Mouse (Mus musculus): ENCODE results near the gene Olfr224. TPM values are rescaled to one million over a fixed set of nuclear protein-coding genes. Genes with fewer than 3 reads are reported as not detected.

The Olfr224 gene
- polyA plus RNA-seq, 1 experiment: not detected

DNA sequence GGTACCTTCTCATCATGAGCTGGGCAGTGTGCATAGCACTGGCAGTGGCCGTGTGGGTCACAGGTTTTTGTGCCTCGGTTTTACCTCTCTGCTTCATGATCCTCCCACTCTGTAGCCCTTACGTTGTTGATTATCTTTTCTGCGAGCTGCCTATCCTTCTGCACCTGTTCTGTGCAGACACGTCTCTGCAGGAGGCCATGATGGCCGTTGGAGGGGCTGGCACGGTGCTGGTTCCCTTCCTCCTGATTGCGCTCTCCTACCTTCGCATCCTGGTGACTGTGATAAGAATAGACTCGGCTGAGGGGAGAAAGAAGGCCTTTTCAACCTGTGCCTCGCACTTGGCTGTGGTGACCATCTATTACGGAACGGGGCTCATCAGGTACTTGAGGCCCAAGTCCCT, 27.5 kb upstream of the Olfr224 start:
- no peaks in the 10 kb centered on the region for H3K36me3 ChIP-seq (ENCODE audit: control insufficient read depth, insufficient read depth, low read length, poor library complexity, severe bottlenecking)
- H3K9me3 ChIP-seq (replicated peaks; ENCODE audit: control insufficient read depth, insufficient read depth, low read length, poor library complexity, severe bottlenecking): no peaks in the 10 kb centered on the region
- TF ChIP-seq EP300 (IDR thresholded peaks at IDR 0.05; ENCODE audit: insufficient read depth, low read depth, low read length): no peak
- no peak for TF ChIP-seq POLR2A (IDR thresholded peaks at IDR 0.05; ENCODE audit: insufficient read depth, low read length)
- TF ChIP-seq CTCF (IDR thresholded peaks at IDR 0.05; ENCODE audit: low read depth, low read length): no peak
- H3K4me1 ChIP-seq (ENCODE audit: control insufficient read depth, insufficient read depth, low read length): no peaks in the 10 kb centered on the region
- no peak overlapping the region for H3K9ac ChIP-seq (ENCODE audit: low read depth, poor library complexity, severe bottlenecking)
- H3K4me3 ChIP-seq (ENCODE audit: low read depth, low read length): no peak overlapping the region
- H3K27me3 ChIP-seq (ENCODE audit: control insufficient read depth, insufficient read depth, low read length, poor library complexity, severe bottlenecking): no peaks in the 10 kb centered on the region; the same call in 1 of the 2 replicates
- H3K27ac ChIP-seq (ENCODE audit: insufficient read depth, low read length): no peak overlapping the region

DNA sequence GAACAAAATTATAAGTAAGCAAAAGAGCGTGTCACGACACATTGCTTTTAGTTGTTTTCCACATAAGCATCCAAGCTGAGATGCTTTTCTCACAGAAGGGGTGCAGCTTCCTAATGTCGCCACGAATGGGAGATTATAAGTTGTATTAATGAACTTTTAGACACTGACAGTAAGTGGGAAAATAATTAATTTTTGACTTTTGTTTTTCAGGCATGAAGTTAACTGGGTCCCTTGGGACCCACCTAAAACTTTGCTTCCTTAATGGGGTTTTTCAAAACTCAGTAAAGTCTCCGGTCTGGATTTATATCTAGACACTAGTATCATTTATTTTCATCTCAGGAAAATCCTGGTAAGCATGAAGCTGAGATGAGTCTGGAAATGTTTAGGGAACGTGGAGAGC, 24.5 kb upstream of the Olfr224 start, which contains the start of gene Olfr324:
TSS of gene Olfr324 (plus strand) at position 301 of the 400 bp plus-strand sequence.
- no peak for TF ChIP-seq CTCF (IDR thresholded peaks at IDR 0.05; ENCODE audit: low read depth, low read length)
- TF ChIP-seq EP300 (IDR thresholded peaks at IDR 0.05; ENCODE audit: insufficient read depth, low read depth, low read length): no peak
- TF ChIP-seq POLR2A (IDR thresholded peaks at IDR 0.05; ENCODE audit: insufficient read depth, low read length): no peak
- H3K9ac ChIP-seq (ENCODE audit: low read depth, poor library complexity, severe bottlenecking): no peak within 1 kb of the TSS
- no peak within 1 kb of the TSS for H3K27ac ChIP-seq (ENCODE audit: insufficient read depth, low read length)
- H3K27me3 ChIP-seq (ENCODE audit: control insufficient read depth, insufficient read depth, low read length, poor library complexity, severe bottlenecking): no peaks in the 10 kb centered on the region
- H3K9me3 ChIP-seq (replicated peaks; ENCODE audit: control insufficient read depth, insufficient read depth, low read length, poor library complexity, severe bottlenecking): no peaks in the 10 kb centered on the region
- H3K4me1 ChIP-seq (ENCODE audit: control insufficient read depth, insufficient read depth, low read length): no peaks in the 10 kb centered on the region
- no peak within 1 kb of the TSS for H3K4me3 ChIP-seq (ENCODE audit: low read depth, low read length)
- no peaks in the 10 kb centered on the region for H3K36me3 ChIP-seq (ENCODE audit: control insufficient read depth, insufficient read depth, low read length, poor library complexity, severe bottlenecking)

DNA sequence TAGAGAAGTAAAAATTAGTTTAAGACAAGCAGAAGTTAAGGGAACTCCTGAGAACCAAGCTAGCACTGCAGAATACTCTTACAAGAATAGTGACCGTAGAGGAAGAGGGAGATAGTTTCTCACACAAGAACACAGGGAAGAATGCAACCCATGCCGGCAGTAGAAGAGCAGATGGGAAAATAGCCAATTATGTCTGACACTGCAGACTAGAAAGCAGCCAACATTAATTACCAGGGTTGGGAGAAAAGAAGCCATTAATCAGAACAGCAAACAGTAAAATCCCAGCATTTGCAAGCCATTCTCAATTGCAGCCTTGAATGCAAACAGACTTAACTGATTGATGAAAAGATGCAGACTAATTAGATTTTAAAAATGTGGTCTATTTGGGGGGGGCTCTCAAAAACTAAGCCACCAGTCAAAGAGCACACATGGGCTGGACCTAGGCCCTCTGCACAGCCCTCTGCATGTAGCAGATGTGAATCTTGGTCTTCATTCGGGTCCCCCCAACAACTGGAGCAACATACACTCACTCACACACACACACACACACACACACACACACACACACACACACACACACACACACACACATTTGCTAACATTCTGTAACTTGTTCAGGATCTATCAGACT, 18.4 kb upstream of the Olfr224 start:
- no peaks in the 10 kb centered on the region for H3K27me3 ChIP-seq (ENCODE audit: control insufficient read depth, insufficient read depth, low read length, poor library complexity, severe bottlenecking)
- H3K9ac ChIP-seq (ENCODE audit: low read depth, poor library complexity, severe bottlenecking): no peak overlapping the region
- H3K9me3 ChIP-seq (replicated peaks; ENCODE audit: control insufficient read depth, insufficient read depth, low read length, poor library complexity, severe bottlenecking): no peaks in the 10 kb centered on the region
- H3K4me1 ChIP-seq (ENCODE audit: control insufficient read depth, insufficient read depth, low read length): no peaks in the 10 kb centered on the region
- no peaks in the 10 kb centered on the region for H3K36me3 ChIP-seq (ENCODE audit: control insufficient read depth, insufficient read depth, low read length, poor library complexity, severe bottlenecking)
- TF ChIP-seq POLR2A (IDR thresholded peaks at IDR 0.05; ENCODE audit: insufficient read depth, low read length) (no peak), CTCF (IDR thresholded peaks at IDR 0.05; ENCODE audit: low read depth, low read length) (no peak), EP300 (IDR thresholded peaks at IDR 0.05; ENCODE audit: insufficient read depth, low read depth, low read length) (no peak)
- H3K4me3 ChIP-seq (ENCODE audit: low read depth, low read length): no peak overlapping the region
- no peak overlapping the region for H3K27ac ChIP-seq (ENCODE audit: insufficient read depth, low read length)

GRCm38 (mm10) chr11:58587898-58588348, 17.6 kb upstream of the Olfr224 start:
- Histone ChIP-seq H3K4me1 (ENCODE audit: control insufficient read depth, insufficient read depth, low read length) (no peaks in the 10 kb centered on the region), H3K9me3 (replicated peaks; ENCODE audit: control insufficient read depth, insufficient read depth, low read length, poor library complexity, severe bottlenecking) (no peaks in the 10 kb centered on the region), H3K36me3 (ENCODE audit: control insufficient read depth, insufficient read depth, low read length, poor library complexity, severe bottlenecking) (no peaks in the 10 kb centered on the region), H3K9ac (ENCODE audit: low read depth, poor library complexity, severe bottlenecking) (no peak overlapping the region), H3K27me3 (ENCODE audit: control insufficient read depth, insufficient read depth, low read length, poor library complexity, severe bottlenecking) (no peaks in the 10 kb centered on the region), H3K27ac (ENCODE audit: insufficient read depth, low read length) (no peak overlapping the region), H3K4me3 (ENCODE audit: low read depth, low read length) (no peak overlapping the region)
- TF ChIP-seq POLR2A (IDR thresholded peaks at IDR 0.05; ENCODE audit: insufficient read depth, low read length) (no peak), CTCF (IDR thresholded peaks at IDR 0.05; ENCODE audit: low read depth, low read length) (peak; percentile 27)

- H3K36me3 ChIP-seq (ENCODE audit: control insufficient read depth, insufficient read depth, low read length, poor library complexity, severe bottlenecking): no peaks in the 10 kb centered on the region
- H3K9ac ChIP-seq (ENCODE audit: low read depth, poor library complexity, severe bottlenecking): no peak overlapping the region
Measured at GRCm38 (mm10) chr11:58578636-58579035, 8.3 kb upstream of the Olfr224 start.

GRCm38 (mm10) chr11:58577430-58577829, 7.1 kb upstream of the Olfr224 start, which contains the start of gene Olfr325:
Gene Olfr325 (plus strand): TSS chr11:58577730.
- no peaks in the 10 kb centered on the region for H3K27me3 ChIP-seq (ENCODE audit: control insufficient read depth, insufficient read depth, low read length, poor library complexity, severe bottlenecking)
- no peaks in the 10 kb centered on the region for H3K9me3 ChIP-seq (replicated peaks; ENCODE audit: control insufficient read depth, insufficient read depth, low read length, poor library complexity, severe bottlenecking)
- H3K9ac ChIP-seq (ENCODE audit: low read depth, poor library complexity, severe bottlenecking): no peak within 1 kb of the TSS
- no peaks in the 10 kb centered on the region for H3K36me3 ChIP-seq (ENCODE audit: control insufficient read depth, insufficient read depth, low read length, poor library complexity, severe bottlenecking)
- no peak within 1 kb of the TSS for H3K4me3 ChIP-seq (ENCODE audit: low read depth, low read length)
- no peaks in the 10 kb centered on the region for H3K4me1 ChIP-seq (ENCODE audit: control insufficient read depth, insufficient read depth, low read length)
- TF ChIP-seq POLR2A (IDR thresholded peaks at IDR 0.05; ENCODE audit: insufficient read depth, low read length): no peak
- no peak for TF ChIP-seq EP300 (IDR thresholded peaks at IDR 0.05; ENCODE audit: insufficient read depth, low read depth, low read length)
- TF ChIP-seq CTCF (IDR thresholded peaks at IDR 0.05; ENCODE audit: low read depth, low read length): no peak
- H3K27ac ChIP-seq (ENCODE audit: insufficient read depth, low read length): no peak within 1 kb of the TSS

More at GRCm38 (mm10) chr11:58578636-58579035, 8.3 kb upstream of the Olfr224 start:
- Histone ChIP-seq H3K4me1 (ENCODE audit: control insufficient read depth, insufficient read depth, low read length) (no peaks in the 10 kb centered on the region), H3K9me3 (replicated peaks; ENCODE audit: control insufficient read depth, insufficient read depth, low read length, poor library complexity, severe bottlenecking) (no peaks in the 10 kb centered on the region), H3K4me3 (ENCODE audit: low read depth, low read length) (no peak overlapping the region), H3K27me3 (ENCODE audit: control insufficient read depth, insufficient read depth, low read length, poor library complexity, severe bottlenecking) (no peaks in the 10 kb centered on the region), H3K27ac (ENCODE audit: insufficient read depth, low read length) (no peak overlapping the region)
- TF ChIP-seq CTCF (IDR thresholded peaks at IDR 0.05; ENCODE audit: low read depth, low read length) (no peak), POLR2A (IDR thresholded peaks at IDR 0.05; ENCODE audit: insufficient read depth, low read length) (no peak), EP300 (IDR thresholded peaks at IDR 0.05; ENCODE audit: insufficient read depth, low read depth, low read length) (no peak)
